Mouse (Mus musculus): ENCODE results near the gene Gria1.

DNA sequence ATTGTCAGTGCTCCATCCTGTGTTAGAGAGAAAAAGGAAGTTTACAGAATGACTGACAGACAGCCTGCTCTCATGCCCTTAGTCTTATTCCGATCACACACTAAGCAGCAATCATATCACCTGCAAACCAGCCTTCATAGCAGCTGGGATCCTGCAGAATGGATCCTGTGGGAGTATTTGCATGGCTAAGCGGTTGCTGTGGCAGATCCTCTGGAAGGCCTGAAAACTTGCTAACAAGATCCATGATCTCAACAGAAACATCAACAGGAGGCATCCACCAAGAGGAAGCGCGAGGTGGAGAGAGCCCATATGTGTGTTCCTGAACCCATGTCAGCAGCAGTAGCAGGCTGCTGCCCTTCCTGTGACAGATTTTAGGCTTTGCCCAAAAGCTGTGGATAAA is 173.0 kb downstream of the Gria1 start:
- TF ChIP-seq TAL1 (IDR thresholded peaks at IDR 0.05; ENCODE audit: low read length) (no peak), GATA1 (IDR thresholded peaks at IDR 0.05; ENCODE audit: low read length) (no peak)
